Mouse (Mus musculus) ES-Bruce4 (cell line): Measurements from ENCODE around the gene Prex1.

Experiments used
- CTCF ChIP-seq: IDR thresholded peaks from one replicate; pipeline ENCODE4 v1.8.1; 2011; ENCODE audit warnings: low read depth, low read length
- EP300 ChIP-seq: IDR thresholded peaks from 2 replicates; pipeline ENCODE4 v1.6.1; 2011; ENCODE audit warnings: low read depth, low read length; ENCODE audit not compliant: insufficient read depth
- POLR2A ChIP-seq: IDR thresholded peaks from one replicate; pipeline ENCODE4 v1.8.1; 2011; ENCODE audit warnings: low read length; ENCODE audit not compliant: insufficient read depth

- TF ChIP-seq CTCF (no peak), POLR2A (no peak), EP300 (no peak)
Observed at GRCm38 (mm10) chr2:166653564-166653963, 60.1 kb downstream of the Prex1 start.
